Mouse (Mus musculus) urinary bladder, postnatal 36 days (tissue): ENCODE results near the gene Ccl11.
A peak's percentile ranks its signal among the peaks of the same experiment; 100 is the strongest.

Source experiments
- DNase-seq, 2 experiments: peaks; one replicate each; pipeline ENCODE4 v3.0.0; 2022; ENCODE audit warnings: low spot score in 2 of 2, mixed read lengths in 1 of 2

Ccl11 gene

GRCm38 (mm10) chr11:82057646-82058045 is at the start of gene Ccl11:
TSS of gene Ccl11 (plus strand) at chr11:82057823.
- DNase-seq, result no peak

GRCm38 (mm10) chr11:82010115-82010514 is 47.5 kb upstream of the Ccl11 start:
- DNase-seq, result no peak

GRCm38 (mm10) chr11:82011411-82012193 is 46.0 kb upstream of the Ccl11 start:
- no peak for DNase-seq

GRCm38 (mm10) chr11:82013756-82014155 is 43.9 kb upstream of the Ccl11 start:
- no peak for DNase-seq

GRCm38 (mm10) chr11:82015066-82015465 is 42.6 kb upstream of the Ccl11 start:
- DNase-seq, result no peak

- DNase-seq, result peak; percentile 13 to 24
Observed at GRCm38 (mm10) chr11:82016181-82016780, 41.3 kb upstream of the Ccl11 start.

GRCm38 (mm10) chr11:82019389-82019788 is 38.2 kb upstream of the Ccl11 start:
- DNase-seq, result no peak

GRCm38 (mm10) chr11:82019793-82020192 is 37.8 kb upstream of the Ccl11 start:
- no peak for DNase-seq

- DNase-seq, result no peak
Observed at GRCm38 (mm10) chr11:82021406-82021805, 36.2 kb upstream of the Ccl11 start.

GRCm38 (mm10) chr11:82022504-82023056 is 35.0 kb upstream of the Ccl11 start:
- DNase-seq, result no peak

GRCm38 (mm10) chr11:82023769-82024168 is 33.9 kb upstream of the Ccl11 start:
- DNase-seq, result no peak

- no peak for DNase-seq
Observed at GRCm38 (mm10) chr11:82030171-82030570, 27.5 kb upstream of the Ccl11 start.

- DNase-seq, result no peak
Observed at GRCm38 (mm10) chr11:82032136-82032535, 25.5 kb upstream of the Ccl11 start.

- peak in 1 of 2 experiments; percentile 68 for DNase-seq
Observed at GRCm38 (mm10) chr11:82032678-82033344, 24.8 kb upstream of the Ccl11 start.

GRCm38 (mm10) chr11:82034446-82034845 is 23.2 kb upstream of the Ccl11 start:
- DNase-seq, result no peak

- peak; percentile 42 to 79 for DNase-seq
Observed at GRCm38 (mm10) chr11:82035356-82035755, 22.3 kb upstream of the Ccl11 start, which contains the start of gene Ccl2. TSS of gene Ccl2 (plus strand) at chr11:82035571.

GRCm38 (mm10) chr11:82035857-82036256 is 21.8 kb upstream of the Ccl11 start:
- DNase-seq, result no peak

- DNase-seq, result no peak
Observed at GRCm38 (mm10) chr11:82038535-82038934, 19.1 kb upstream of the Ccl11 start, which contains the start of gene Gm17268. TSS of gene Gm17268 (minus strand) at chr11:82038562.

- peak in 1 of 2 experiments; percentile 36 for DNase-seq
Observed at GRCm38 (mm10) chr11:82039132-82039660, 18.4 kb upstream of the Ccl11 start.

- no peak for DNase-seq
Observed at GRCm38 (mm10) chr11:82041671-82042080, 15.9 kb upstream of the Ccl11 start.

GRCm38 (mm10) chr11:82045471-82045870 is 12.2 kb upstream of the Ccl11 start, which contains the start of gene Ccl7:
TSS of gene Ccl7 (plus strand) at chr11:82045712.
- peak; percentile 15 to 57 for DNase-seq
